Mouse (Mus musculus) stomach, embryonic 15.5 days (tissue): Measurements from ENCODE around the gene Nemf. TPM values are rescaled to one million over a fixed set of nuclear protein-coding genes. Genes with fewer than 3 reads are reported as not detected.
A peak's percentile ranks its signal among the peaks of the same experiment; 100 is the strongest.

Experiments used
- ATAC-seq: fragments of 200-750 bp; cut with Nextera tagmentation; 2 replicates; pipeline ENCODE4 v1.8.0; 2017; ENCODE audit warnings: low read depth, moderate number of reproducible peaks, moderate TSS enrichment; ENCODE audit not compliant: insufficient read depth, low FRiP score
- H3K27ac ChIP-seq: fragments of 300-500 bp; sonication (generic); 2 replicates; pipeline ENCODE4 v1.5.1; 2015; ENCODE audit warnings: mild to moderate bottlenecking, inconsistent platforms
- H3K27me3 ChIP-seq: fragments of 300-500 bp; sonication (generic); replicated peaks from 2 replicates; pipeline ENCODE4 v1.6.1; 2015; ENCODE audit warnings: inconsistent platforms
- H3K36me3 ChIP-seq: fragments of 300-500 bp; sonication (generic); 2 replicates; pipeline ENCODE4 v1.6.1; 2015; ENCODE audit warnings: inconsistent platforms
- H3K4me1 ChIP-seq: fragments of 300-500 bp; sonication (generic); 2 replicates; pipeline ENCODE4 v1.6.1; 2015; ENCODE audit warnings: inconsistent platforms
- H3K4me2 ChIP-seq: fragments of 300-500 bp; sonication (generic); 2 replicates; pipeline ENCODE4 v1.6.1; 2015; ENCODE audit warnings: mild to moderate bottlenecking, inconsistent platforms
- H3K4me3 ChIP-seq: fragments of 300-500 bp; sonication (generic); replicated peaks from 2 replicates; pipeline ENCODE4 v1.5.1; 2015; ENCODE audit warnings: inconsistent platforms
- H3K9ac ChIP-seq: fragments of 300-500 bp; sonication (generic); 2 replicates; pipeline ENCODE4 v1.6.1; 2015; ENCODE audit warnings: inconsistent platforms
- H3K9me3 ChIP-seq: fragments of 300-500 bp; sonication (generic); 2 replicates; pipeline ENCODE4 v1.6.1; 2016; ENCODE audit warnings: inconsistent platforms
- WGBS: fragments of 180-500 bp; shearing (Covaris S2); methylation state at CpG from one replicate; pipeline ENCODE4 v1.1.7; 2015; 5-methylcytosine and 5-hydroxymethylcytosine counted together
- polyA plus RNA-seq: library from polyadenylated mRNA; unstranded; fragments of >200 nt; fragmentation: Nextera tagmentation; extraction: Ambion mirVana; gene quantifications from 2 replicates; pipeline ENCODE4 v1.2.1, GENCODE M21; 2015

Nemf gene
- polyA plus RNA-seq, 1 experiment from 2014 or later, result 92.1 TPM

GRCm38 (mm10) chr12:69299231-69299630, 57.7 kb downstream of the Nemf start:
- H3K4me1 ChIP-seq, result peaks cover 21% of the 10 kb centered on the region; the same call in 1 of the 2 replicates
- no peak overlapping the region for H3K27ac ChIP-seq
- WGBS, result 59% methylated on average over 12 of the region's 12 CpGs
- H3K4me2 ChIP-seq, result no peak overlapping the region; the same call in 1 of the 2 replicates
- no peak overlapping the region for H3K4me3 ChIP-seq
- H3K9ac ChIP-seq, result no peak overlapping the region
- no peak; the same call in 1 of the 2 replicates for ATAC-seq
- no peaks in the 10 kb centered on the region for H3K9me3 ChIP-seq
- peaks cover 25% of the 10 kb centered on the region for H3K36me3 ChIP-seq
- no peaks in the 10 kb centered on the region for H3K27me3 ChIP-seq

GRCm38 (mm10) chr12:69298281-69298680, 58.7 kb downstream of the Nemf start:
- H3K4me3 ChIP-seq, result peak overlapping the region; percentile 89; the same call in 1 of the 2 replicates
- peak overlapping the region; percentile 33; the same call in 1 of the 2 replicates for H3K4me2 ChIP-seq
- H3K36me3 ChIP-seq, result peaks cover 20% of the 10 kb centered on the region
- H3K9ac ChIP-seq, result no peak overlapping the region
- H3K27ac ChIP-seq, result no peak overlapping the region
- H3K4me1 ChIP-seq, result peaks cover 21% of the 10 kb centered on the region; the same call in 1 of the 2 replicates
- no peaks in the 10 kb centered on the region for H3K27me3 ChIP-seq
- WGBS, result 90% methylated on average over 4 of the region's 4 CpGs
- no peak for ATAC-seq
- no peaks in the 10 kb centered on the region for H3K9me3 ChIP-seq

GRCm38 (mm10) chr12:69297411-69298150, 59.4 kb downstream of the Nemf start:
- Histone ChIP-seq H3K9me3 (no peaks in the 10 kb centered on the region), H3K36me3 (peaks cover 15% of the 10 kb centered on the region; the same call in 1 of the 2 replicates), H3K9ac (peak overlapping the region; percentile 93), H3K4me3 (peak overlapping the region; percentile 89), H3K27ac (peak overlapping the region; percentile 91), H3K4me1 (peaks cover 21% of the 10 kb centered on the region; the same call in 1 of the 2 replicates), H3K27me3 (no peaks in the 10 kb centered on the region), H3K4me2 (peak overlapping the region; percentile 56)
- 16% methylated on average over 20 of the region's 20 CpGs for WGBS
- ATAC-seq, result no peak

GRCm38 (mm10) chr12:69296511-69297410, 60.2 kb downstream of the Nemf start, which contains the start of gene Klhdc2:
Gene Klhdc2 (plus strand): TSS chr12:69296681.
- Histone ChIP-seq H3K36me3 (0 out of 2 replicates have a peak, but pooled peaks cover 7% of the 10 kb centered on the region), H3K27me3 (no peaks in the 10 kb centered on the region), H3K27ac (peak within 1 kb of the TSS; percentile 91), H3K4me1 (peaks cover 21% of the 10 kb centered on the region; the same call in 1 of the 2 replicates), H3K4me3 (peak within 1 kb of the TSS; percentile 89), H3K9ac (peak within 1 kb of the TSS; percentile 93), H3K4me2 (peak within 1 kb of the TSS; percentile 56), H3K9me3 (no peaks in the 10 kb centered on the region)
- WGBS, result under 1% methylated on average over 98 of the region's 98 CpGs
- peak; percentile 91 for ATAC-seq

GRCm38 (mm10) chr12:69295651-69296050, 61.3 kb downstream of the Nemf start:
- Histone ChIP-seq H3K36me3 (0 out of 2 replicates have a peak, but pooled peaks cover 4% of the 10 kb centered on the region), H3K4me1 (peaks cover 21% of the 10 kb centered on the region; the same call in 1 of the 2 replicates), H3K4me3 (0 out of 2 replicates have a peak overlapping the region, but pooled peaks have one; percentile 89), H3K9me3 (no peaks in the 10 kb centered on the region), H3K27me3 (no peaks in the 10 kb centered on the region), H3K9ac (no peak overlapping the region), H3K4me2 (peak overlapping the region; percentile 56), H3K27ac (0 out of 2 replicates have a peak overlapping the region, but pooled peaks have one; percentile 91)
- 85% methylated on average over 4 of the region's 4 CpGs for WGBS
- ATAC-seq, result no peak

GRCm38 (mm10) chr12:69294936-69295335, 62.0 kb downstream of the Nemf start:
- WGBS, result 81% methylated on average over 2 of the region's 2 CpGs
- Histone ChIP-seq H3K27me3 (no peaks in the 10 kb centered on the region), H3K27ac (no peak overlapping the region), H3K4me1 (peaks cover 21% of the 10 kb centered on the region; the same call in 1 of the 2 replicates), H3K9ac (no peak overlapping the region), H3K4me2 (no peak overlapping the region), H3K36me3 (no peaks in the 10 kb centered on the region), H3K4me3 (no peak overlapping the region), H3K9me3 (no peaks in the 10 kb centered on the region)
- ATAC-seq, result no peak

- H3K27me3 ChIP-seq, result no peaks in the 10 kb centered on the region
These were observed 63.1 kb downstream of the Nemf start for GRCm38 (mm10) chr12:69293815-69294214.

DNA sequence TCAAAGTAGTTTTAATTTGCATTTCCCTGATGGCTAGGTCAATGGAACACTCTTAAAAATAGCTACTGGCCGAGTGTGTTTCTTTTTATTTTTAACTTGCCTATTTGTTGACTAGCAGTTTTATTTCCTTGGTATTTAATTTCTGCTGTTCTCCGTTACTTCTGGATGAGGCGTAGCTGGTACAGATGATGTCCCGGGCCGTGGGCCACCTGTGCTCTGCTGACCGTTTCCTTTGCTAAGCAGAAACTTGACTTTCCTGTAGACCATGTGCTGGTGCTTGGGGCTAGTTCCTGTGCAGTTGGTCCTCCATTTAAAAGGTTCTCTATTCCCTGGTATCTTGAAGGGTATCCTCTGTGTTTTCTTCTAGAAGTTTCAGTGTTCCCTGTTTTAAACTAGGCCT, 64.6 kb downstream of the Nemf start:
- Histone ChIP-seq H3K4me2 (no peak overlapping the region), H3K36me3 (no peaks in the 10 kb centered on the region), H3K4me3 (no peak overlapping the region), H3K9ac (no peak overlapping the region), H3K27me3 (no peaks in the 10 kb centered on the region), H3K9me3 (no peaks in the 10 kb centered on the region), H3K27ac (no peak overlapping the region), H3K4me1 (0 out of 2 replicates have a peak, but pooled peaks cover 4% of the 10 kb centered on the region)
- WGBS, result 88% methylated on average over 6 of the region's 6 CpGs
- no peak for ATAC-seq

More at GRCm38 (mm10) chr12:69293815-69294214, 63.1 kb downstream of the Nemf start:
- no peak overlapping the region for H3K4me3 ChIP-seq
- no peak overlapping the region for H3K9ac ChIP-seq
- 29% methylated on average over 2 of the region's 2 CpGs for WGBS
- no peaks in the 10 kb centered on the region for H3K36me3 ChIP-seq
- peak; percentile 77 for ATAC-seq
- no peak overlapping the region for H3K27ac ChIP-seq
- peaks cover 15% of the 10 kb centered on the region; the same call in 1 of the 2 replicates for H3K4me1 ChIP-seq
- H3K4me2 ChIP-seq, result no peak overlapping the region
- H3K9me3 ChIP-seq, result no peaks in the 10 kb centered on the region

DNA sequence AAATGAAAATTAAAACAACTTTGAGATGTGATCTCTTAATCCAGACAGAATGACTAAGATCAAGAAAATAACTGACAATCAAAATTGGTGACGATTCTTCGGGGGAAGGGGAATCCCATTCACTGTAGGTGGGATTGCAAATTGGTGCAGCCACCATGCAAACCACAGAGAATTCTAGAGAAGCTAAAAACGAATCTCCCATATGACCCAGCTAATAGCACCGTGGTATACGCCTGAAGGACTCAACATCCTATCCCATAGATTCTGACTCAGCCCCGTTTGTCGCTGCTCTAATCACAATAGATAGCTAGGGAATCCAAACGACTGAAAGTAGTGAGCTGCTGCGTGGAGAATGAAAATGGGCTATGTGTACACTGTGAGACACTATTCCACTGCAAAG, 68.3 kb downstream of the Nemf start:
- ATAC-seq, result no peak

DNA sequence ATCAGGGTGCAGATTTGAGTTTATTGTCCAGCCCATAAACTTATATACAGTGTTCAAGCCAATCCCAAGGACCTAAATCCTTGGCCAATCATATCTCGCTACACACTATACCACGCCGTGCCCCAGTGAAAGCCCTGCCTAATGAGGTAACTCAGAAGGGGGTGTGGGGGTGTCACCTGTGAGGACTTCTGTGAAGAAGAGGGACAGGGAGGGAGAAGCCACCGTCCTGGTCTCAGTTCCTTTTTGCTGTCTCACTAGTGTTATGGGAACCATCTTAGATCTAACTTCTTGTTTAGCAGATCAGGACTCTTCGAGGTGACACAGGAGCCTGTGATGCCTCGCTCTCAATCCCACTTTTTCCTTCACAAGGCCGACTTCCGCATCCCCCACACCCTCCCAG, 69.4 kb downstream of the Nemf start:
- no peaks in the 10 kb centered on the region for H3K4me1 ChIP-seq
- H3K4me2 ChIP-seq, result no peak overlapping the region
- no peak overlapping the region for H3K4me3 ChIP-seq
- no peaks in the 10 kb centered on the region for H3K36me3 ChIP-seq
- H3K27me3 ChIP-seq, result no peaks in the 10 kb centered on the region
- ATAC-seq, result no peak
- WGBS, result 91% methylated on average over 8 of the region's 8 CpGs
- no peaks in the 10 kb centered on the region for H3K9me3 ChIP-seq
- no peak overlapping the region for H3K27ac ChIP-seq
- H3K9ac ChIP-seq, result no peak overlapping the region

More for the DNA sequence above, 68.3 kb downstream of the Nemf start:
- H3K9me3 ChIP-seq, result no peaks in the 10 kb centered on the region
- no peak overlapping the region for H3K27ac ChIP-seq
- H3K9ac ChIP-seq, result no peak overlapping the region
- no peak overlapping the region for H3K4me2 ChIP-seq
- H3K27me3 ChIP-seq, result no peaks in the 10 kb centered on the region
- no peak overlapping the region for H3K4me3 ChIP-seq
- 74% methylated on average over 9 of the region's 9 CpGs for WGBS
- no peaks in the 10 kb centered on the region for H3K36me3 ChIP-seq
- H3K4me1 ChIP-seq, result no peaks in the 10 kb centered on the region

- no peaks in the 10 kb centered on the region for H3K27me3 ChIP-seq
- ATAC-seq, result no peak
- H3K36me3 ChIP-seq, result no peaks in the 10 kb centered on the region
- no peak overlapping the region for H3K4me3 ChIP-seq
- WGBS, result 87% methylated on average over 7 of the region's 7 CpGs
- no peaks in the 10 kb centered on the region for H3K4me1 ChIP-seq
- H3K9me3 ChIP-seq, result no peaks in the 10 kb centered on the region
- no peak overlapping the region for H3K27ac ChIP-seq
- no peak overlapping the region for H3K4me2 ChIP-seq
- no peak overlapping the region for H3K9ac ChIP-seq
These were observed 73.8 kb downstream of the Nemf start for GRCm38 (mm10) chr12:69283146-69283545.
